Mouse (Mus musculus) urinary bladder, postnatal 14 days (tissue): ENCODE results near the gene Dcpp2.
A peak's percentile ranks its signal among the peaks of the same experiment; 100 is the strongest.
"Not testable (repeated sequence)": the region's sequence is repeated elsewhere in the genome, so short reads cannot be mapped to it uniquely, and the experiment has no call there.

Source experiments
- DNase-seq: peaks from one replicate; pipeline ENCODE4 v3.0.0; 2021; ENCODE audit warnings: low spot score

Dcpp2 gene

DNA sequence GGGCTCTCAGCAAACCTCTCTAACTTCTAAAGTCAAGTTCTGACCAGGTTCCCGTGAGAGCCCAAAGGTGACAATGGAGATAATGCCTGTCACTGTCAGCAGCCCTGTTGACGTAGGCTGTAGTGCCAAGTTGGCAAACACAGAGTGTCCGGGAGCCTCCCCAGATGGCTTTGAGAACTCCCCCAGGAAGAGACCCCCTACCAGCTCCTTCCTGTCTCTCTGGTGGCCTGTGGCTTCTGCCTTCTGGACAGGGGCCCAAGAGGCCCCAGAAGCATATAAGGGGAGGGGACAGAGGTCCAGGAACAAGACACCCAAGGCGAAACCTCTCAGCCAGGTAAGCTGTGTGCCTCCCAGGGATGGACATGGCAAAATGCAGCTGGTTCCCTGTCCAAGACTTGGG is at the start of gene Dcpp2, which contains the start of gene Dcpp1:
TSS of gene Dcpp2 (plus strand) at position 305 of the 400 bp plus-strand sequence.
TSS of gene Dcpp1 (plus strand) at position 301 of the 400 bp plus-strand sequence.
- DNase-seq, result not testable (repeated sequence)

DNA sequence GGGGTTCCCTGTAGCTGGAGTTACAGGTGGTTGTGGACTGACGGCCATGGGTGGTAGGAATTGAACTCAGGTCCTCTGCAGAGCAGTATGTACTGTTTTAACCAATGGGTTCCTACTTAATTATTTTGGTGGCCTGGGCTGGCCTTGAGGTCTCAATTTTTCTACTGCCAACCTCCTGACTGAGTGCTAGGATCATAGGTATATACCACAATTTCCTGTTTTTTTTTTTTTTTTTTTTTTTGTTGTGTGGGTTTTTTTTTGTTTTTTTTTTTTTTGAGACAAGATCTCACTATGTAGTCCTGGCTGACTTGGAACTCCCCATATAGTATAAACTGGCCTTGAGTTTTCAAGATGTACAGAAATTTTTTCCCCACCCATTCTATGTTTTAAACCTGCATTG is 49.5 kb upstream of the Dcpp2 start:
- DNase-seq, result no peak

DNA sequence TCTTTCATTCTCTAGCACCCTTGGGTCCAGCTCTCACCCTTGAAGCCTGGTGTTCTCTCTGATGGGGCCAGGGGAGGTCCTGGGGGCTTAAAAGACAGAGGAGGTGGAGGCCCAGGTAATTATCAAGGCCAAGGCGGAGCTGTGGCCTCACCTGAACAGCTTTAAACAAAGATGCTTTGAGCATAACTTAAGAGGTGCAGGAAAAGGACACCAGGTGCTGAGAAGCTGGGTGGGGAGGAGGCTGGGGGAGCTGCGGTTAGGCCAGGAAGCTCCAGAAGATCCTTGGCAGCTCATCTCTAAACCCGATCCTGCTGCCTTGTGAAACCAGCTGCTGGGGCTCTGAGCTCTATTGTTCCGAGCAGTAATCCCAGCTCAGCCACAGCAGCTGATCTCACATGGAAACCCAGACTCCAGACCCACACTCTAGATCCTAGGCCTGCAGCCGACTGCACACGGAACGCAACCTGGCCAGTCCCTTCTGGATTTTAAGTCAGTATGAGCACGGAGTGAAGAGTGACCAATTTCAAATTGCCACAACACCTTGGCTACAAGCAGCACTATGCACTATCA is 44.6 kb upstream of the Dcpp2 start, which contains the start of gene Prss33:
TSS of gene Prss33 (minus strand) at position 51 of the 570 bp plus-strand sequence.
- no peak for DNase-seq

DNA sequence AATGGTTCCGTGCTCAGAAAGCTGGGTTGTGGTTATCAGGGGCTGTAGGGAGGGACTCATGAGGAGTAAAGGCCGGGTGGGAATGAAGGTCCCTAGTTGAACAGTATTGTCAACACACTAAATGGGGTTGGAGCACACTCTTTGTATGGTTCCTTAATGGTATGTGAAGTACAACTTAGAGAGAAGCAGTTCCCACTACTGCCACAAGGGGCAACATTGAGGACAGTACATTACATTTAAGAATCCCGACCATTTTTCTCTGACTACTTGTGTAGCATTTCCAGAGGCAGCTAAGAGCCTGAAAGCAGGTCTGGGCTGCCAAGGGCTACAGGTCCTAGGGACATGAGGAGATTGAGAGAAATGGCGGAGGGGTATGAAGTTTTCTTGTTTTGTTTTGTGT is 39.5 kb upstream of the Dcpp2 start:
- peak; percentile 66 for DNase-seq

DNA sequence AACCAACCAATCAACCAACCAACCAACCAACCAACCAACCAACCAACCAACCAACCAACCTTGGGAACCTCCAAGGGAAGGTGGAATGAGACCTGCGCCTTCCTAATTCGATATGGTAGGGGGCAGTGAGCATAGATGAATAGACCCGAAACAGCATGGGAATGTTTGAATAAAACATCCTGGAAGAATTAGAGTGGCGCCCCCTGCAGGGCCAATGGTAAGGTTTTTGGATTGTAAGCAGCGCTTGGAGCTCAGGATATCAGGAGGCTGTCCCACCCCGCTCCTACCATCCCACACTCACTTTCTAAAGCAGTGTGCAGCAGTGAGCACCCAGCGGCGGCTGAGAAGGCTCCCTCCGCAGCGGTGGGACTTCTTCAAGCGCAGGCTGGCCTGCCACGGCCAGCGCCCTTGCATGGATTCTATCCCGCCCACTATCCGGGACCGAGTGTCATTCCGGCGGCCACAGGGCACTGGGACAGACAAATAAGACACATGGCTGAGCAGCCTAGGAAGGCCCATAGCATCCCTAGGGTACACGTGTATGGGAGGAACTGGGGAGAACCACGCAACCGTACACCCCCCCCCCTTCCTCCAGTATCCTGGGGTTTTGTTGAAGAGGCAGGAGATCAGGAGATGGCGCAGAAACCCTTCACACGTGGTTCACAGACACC is 37.4 kb upstream of the Dcpp2 start:
- no peak for DNase-seq

DNA sequence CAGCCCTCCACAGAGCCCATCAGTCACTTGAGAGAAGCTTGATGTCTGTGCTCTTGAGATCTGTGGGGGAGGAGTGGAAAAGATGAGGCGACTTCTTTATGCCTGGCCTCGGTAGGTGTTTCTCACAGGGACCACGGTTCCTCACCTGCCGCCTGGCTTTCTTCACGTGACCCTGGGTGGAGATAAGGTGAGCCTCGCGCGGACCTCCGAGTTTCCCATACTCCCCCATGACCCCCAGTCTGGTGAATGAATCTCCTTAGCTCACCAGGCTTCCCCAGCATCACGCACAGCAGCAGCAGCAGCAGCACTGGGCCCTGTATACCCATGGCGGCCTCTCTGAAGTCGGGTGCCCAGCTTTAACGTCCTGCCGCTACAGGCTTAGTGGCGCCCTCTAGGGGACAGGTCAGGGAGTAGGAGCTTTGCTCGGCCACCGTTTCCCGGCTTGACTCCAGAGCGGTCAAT is 36.8 kb upstream of the Dcpp2 start, which contains the start of the genes Prss32 and Prss41:
TSS of gene Prss32 (plus strand) at position 44 of the 462 bp plus-strand sequence.
TSS of gene Prss41 (minus strand) at position 361 of the 462 bp plus-strand sequence.
- DNase-seq, result peak; percentile 57

DNA sequence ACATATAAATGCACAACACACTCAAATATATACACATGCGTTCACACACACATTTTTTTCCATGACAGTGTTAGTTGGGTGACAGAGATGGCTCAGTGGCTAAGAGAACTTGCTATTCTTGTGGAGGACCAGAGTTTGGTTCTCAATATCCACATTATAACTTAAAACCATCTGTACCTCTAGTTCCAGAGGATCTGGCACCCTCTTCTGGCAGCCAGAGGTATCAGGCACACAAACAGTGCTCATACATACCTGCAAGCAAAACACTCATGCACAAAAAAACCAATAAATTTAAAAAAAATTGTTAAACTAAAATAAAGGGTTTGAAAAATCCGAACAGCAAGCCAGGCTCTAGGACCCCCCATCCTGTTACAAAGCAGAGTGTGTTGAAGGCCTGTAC is 30.7 kb upstream of the Dcpp2 start:
- no peak for DNase-seq

DNA sequence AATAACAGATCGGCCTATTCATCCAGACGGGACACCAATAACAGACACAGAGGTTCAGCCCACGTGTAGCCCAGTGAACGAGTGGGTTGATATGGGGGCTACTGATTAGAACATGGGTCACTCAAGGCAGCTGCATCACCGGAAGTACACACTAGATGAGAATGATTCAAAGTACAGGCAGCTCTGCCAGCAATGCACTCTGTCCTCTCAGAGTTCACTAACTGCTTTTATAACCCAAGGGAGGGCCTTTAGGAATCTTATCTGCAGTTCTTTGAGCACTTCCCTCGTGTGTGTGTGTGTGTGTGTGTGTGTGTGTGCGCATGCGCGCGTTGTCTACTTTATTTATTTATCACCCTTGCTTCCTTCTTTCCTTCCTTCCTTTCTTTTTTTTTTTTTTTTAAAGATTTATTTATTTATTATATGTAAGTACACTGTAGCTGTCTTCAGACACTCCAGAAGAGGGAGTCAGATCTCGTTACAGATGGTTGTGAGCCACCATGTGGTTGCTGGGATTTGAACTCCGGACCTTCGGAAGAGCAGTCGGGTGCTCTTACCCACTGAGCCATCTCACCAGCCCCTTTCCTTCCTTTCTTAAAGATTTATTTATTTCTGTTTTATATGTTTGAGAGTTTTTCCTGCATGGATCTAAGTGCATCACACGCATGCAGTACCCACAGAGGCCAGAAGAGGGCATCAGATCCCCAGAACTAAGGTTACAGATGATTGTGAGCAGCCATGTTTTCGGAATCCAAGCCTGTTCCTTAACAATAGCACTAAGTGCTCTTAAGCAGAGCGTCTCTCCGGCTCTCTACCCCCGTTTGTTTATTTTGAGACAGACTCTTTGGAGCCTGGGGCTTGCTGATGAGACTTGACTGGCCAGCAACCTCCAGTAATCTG is 29.6 kb upstream of the Dcpp2 start:
- DNase-seq, result peak; percentile 75

DNA sequence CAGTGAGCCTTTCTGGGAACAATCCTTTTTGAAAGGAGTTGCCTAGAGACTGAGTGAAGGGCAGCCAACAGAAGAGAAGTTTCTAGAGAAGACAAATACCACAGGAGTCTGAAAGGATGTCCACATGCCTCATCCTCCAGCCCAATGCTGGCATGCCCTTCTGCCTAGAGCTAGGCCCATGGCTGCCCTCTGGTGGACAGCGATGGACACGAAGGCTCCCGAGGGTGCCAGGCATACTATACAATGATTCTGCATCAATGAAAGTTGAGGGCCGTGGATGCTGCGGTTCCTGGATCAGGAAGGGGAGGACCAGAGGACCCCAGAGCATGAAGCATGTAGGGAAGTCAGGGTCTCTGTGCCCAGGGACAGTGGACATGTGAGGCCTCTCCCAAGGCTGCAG is 27.4 kb upstream of the Dcpp2 start:
- peak; percentile 72 for DNase-seq

DNA sequence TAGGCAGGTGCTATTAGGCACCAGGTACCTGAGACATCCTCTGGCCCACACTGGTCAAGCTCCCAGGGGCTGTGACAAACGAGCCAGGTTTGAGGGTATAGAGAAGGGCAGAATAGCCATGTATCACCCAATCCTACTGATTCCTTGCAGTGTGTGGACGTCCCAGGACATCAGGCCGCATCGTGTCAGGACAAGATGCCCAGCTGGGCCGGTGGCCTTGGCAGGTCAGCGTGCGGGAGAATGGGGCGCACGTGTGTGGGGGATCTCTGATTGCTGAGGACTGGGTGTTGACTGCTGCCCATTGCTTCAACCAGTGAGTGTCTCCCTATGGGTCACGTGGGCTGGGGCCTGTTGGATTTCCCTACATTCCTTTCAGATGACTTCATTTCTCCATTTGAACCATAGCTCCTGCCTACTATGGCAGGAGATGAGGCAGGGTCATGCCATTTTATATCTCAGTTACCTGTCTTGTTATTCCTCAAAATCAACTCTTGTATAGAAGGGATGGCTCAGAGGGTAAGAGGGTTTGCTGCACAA is 26.4 kb upstream of the Dcpp2 start:
- DNase-seq, result no peak

DNA sequence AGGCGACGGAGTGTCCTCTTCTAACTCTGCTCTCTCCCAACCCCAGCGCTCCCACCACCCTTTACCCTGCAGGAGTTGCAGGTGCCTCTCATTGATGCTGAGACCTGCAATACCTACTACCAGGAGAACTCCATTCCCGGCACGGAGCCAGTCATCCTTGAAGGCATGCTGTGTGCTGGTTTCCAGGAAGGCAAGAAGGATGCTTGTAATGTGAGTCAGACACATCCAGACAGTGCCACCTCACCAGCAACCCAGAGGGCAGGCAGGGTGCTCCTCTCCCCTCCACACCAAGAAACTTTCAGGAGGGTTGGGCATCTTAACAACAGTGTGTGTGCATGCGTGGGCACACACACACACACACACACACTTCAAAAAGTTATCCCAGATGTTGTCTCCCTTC is 23.5 kb upstream of the Dcpp2 start:
- peak; percentile 59 for DNase-seq

DNA sequence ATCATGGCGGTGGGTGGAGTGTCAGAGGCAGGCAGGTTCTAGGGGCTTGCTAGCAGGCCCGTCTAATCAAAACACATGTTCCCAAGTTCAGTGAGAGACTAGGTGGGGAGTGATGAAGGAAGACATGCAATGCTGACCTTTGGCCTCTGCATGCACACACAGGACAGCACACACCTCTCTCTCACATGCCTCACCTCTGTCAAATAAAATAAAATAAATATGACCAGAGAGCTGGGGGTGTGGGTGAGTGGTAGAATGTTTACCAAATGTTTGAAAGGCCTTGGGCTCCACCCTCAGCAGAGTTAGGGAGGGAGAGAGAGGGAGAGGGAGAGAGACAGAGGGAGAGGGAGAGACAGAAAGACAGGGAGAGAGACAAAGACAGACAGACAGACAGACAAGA is 22.8 kb upstream of the Dcpp2 start:
- DNase-seq, result peak; percentile 32

DNA sequence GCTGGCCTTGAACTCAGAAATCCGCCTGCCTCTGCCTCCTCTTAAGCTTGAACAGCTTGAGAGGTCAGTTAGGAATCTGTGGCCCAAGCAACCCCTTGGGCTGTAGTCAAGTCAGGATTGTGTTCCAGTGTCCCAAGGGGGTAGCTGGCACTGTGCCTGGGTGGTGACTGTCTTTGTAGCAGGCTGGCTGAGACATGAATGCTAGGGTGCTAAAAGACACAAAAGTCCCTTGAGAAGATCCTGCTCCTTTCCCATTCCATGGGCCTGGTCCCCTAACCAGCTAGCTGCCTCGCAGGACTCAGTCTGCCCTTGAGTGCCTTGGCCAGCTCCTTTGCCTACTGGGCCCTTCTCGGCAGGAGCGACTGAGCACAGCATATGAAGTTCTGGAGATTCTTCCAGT is 17.8 kb upstream of the Dcpp2 start:
- DNase-seq, result no peak

DNA sequence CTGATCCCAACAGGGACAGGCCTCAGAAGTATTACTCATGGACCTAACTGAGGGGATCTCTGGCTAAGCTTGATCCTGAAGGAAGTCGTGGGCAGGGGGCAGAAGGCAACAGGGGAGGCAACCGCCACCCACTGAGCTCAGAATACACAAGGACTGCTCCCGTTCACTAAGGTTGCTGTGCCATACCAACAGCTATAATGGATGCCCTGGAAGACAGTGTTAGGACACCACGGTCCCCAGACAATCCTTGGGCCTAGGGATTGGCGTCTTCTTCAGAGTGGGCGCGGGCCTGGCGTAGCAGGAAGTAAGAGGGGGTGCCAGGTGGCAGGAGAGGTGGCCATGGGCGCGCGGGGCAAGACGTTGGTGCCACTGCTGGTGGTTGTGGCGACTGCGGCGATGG is 12.9 kb upstream of the Dcpp2 start, which contains the start of gene Prss21:
TSS of gene Prss21 (plus strand) at position 301 of the 400 bp plus-strand sequence.
- no peak for DNase-seq

DNA sequence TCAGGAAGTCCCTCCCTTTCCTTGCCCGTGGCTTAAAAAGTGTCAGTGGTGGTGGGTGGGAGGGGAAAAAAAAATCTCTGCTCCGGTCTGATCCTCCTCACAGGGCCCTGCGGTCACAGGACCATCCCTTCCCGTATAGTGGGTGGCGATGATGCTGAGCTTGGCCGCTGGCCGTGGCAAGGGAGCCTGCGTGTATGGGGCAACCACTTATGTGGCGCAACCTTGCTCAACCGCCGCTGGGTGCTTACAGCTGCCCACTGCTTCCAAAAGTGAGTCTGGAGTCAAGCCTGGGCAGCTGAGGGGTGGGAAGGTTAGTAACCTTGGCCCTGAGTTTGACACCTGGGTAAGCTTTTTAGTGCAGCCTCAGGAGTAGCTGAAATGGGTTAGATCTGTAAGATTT is 12.2 kb upstream of the Dcpp2 start:
- no peak for DNase-seq

DNA sequence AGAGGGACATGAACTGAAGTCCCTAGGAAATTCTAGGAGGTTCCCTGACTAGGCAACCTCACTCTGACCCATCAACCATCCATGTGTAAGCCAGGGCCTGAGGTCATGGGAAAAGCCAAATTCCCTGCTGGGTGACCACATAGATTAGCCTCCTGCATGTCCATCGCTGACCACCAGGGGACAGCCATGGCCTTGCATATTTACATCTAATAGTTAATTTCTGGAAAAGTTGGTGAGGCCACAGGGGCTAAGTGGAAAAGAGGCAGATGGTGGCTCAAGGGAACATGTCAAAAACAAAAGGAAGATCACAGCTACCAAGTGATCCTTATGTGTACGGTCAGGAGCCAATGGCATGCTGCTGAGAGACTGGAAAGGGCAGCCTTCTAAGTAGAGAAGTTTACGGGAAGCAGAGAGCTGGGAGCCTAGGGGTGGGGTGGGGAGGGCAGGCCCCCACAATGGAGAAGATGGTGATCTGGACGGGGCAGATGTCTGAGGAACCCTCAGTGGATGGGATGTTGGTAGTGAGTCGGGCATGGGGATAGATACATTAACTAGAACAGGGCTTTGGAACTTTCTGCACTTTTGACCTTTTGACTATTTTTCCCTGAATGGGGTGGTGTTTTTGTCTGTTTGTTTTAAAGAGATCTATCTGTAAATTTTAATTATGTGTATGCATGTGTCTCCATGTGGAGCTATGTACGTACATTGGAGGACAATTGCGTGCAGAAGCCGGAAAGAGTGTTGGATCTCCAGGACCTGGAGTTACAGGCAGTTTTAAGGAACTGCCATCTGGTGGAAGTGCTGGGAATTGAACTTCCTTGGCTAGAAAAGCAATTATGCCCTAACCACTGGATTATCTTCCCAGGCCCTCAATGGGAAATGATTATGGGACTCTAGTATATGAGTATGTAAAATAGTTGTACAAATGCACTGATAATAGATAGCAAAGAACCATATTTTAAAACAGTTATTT is 6.5 kb upstream of the Dcpp2 start:
- DNase-seq, result peak; percentile 68

DNA sequence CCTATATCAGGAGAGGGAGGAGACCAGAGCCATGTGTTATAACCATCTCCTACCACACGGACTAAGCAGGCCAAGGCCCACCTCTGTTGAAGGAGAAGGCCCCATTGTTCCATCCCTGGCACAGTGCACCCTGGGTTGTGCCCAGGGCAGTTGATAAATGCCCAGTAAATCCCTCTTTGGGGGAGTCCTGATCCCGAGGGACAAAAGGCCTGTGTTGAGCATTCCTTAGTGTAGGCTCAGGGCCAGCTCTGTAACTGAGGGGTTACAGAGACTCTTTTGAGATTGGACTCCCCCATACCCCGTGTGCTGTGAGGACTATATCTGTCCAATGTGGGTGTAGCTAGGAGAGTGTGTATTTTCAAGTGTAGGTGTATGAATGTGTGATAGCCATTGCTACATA is 3.9 kb upstream of the Dcpp2 start:
- DNase-seq, result no peak

DNA sequence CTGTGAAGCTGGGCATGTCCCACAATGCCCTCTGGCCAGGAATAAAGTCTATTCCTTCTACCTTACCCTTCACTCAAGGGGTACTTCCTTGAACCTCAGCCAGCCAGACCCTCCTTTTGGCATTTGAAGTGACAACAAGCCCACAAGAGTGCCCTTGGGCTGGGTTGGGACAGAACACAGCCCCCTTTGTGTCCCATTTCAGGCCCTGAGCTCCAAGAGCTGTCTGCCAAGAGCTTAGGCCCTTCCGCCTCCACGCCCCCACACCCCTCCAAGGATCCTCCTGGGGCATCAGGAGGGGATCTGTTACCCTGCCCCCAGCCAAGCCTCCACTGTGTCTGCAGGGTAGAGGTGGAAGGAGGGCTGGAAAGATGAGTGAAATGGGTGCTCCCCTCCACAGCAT is 3.5 kb upstream of the Dcpp2 start:
- DNase-seq, result no peak

DNA sequence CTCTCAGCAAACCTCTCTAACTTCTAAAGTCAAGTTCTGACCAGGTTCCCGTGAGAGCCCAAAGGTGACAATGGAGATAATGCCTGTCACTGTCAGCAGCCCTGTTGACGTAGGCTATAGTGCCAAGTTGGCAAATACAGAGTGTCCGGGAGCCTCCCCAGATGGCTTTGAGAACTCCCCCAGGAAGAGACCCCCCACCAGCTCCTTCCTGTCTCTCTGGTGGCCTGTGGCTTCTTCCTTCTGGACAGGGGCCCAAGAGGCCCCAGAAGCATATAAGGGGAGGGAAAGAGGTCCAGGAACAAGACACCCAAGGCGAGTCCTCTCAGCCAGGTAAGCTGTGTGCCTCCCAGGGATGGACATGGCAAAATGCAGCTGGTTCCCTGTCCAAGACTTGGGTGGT is 36.5 kb downstream of the Dcpp2 start, which contains the start of gene Dcpp3:
TSS of gene Dcpp3 (plus strand) at position 301 of the 400 bp plus-strand sequence.
- not testable (repeated sequence) for DNase-seq

DNA sequence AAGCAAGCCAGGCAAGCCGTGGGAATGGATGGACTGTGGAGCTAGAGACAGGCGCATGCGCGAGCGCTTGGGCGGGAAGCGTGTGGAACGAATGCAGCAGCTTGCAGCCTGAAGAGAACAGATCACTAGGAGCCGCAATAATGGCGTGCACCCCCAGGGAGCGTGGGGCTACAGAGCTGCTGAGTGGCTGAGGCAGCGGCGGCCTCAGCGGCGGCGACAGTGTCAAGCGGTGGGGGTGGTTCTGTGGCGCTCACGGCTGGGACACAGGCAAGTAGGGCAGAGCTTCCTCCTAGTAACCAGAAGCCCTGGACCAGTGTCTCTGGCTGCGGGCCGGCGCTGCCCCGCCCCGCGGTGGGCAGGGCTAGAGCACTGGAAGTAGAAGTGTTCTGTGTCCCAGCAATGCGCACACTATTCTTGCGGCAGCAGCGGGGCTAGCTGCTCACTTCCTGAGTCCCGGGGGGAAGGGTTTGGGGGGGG is 43.9 kb downstream of the Dcpp2 start:
- peak; percentile 91 for DNase-seq

DNA sequence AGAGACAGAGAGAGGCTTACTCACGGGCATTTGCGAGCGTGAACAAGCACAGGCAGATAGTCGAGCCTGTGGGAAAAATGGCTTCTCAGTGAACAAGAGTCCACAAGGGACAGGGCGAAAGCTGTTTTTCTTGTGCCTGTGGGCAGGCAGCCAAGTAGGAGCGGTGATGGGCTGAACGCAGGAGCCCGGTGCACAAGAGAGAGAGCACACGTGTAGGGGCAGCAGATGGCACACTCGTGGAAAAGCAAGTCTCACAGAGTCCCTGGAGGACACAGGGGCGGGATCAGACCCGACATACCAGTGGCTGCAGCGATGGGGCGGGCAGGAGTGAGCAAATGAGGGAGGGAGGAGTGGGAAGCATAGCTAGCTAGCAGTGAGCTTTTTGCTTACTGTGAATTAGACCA is 44.4 kb downstream of the Dcpp2 start:
- DNase-seq, result peak; percentile 72
